Mouse (Mus musculus) myocyte (in vitro differentiated cells): ENCODE measurements around the gene Ehbp1. TPM values are rescaled to one million over a fixed set of nuclear protein-coding genes. Genes with fewer than 3 reads are reported as not detected.

ENCODE experiments used
- polyA plus RNA-seq: library from polyadenylated mRNA; unstranded; fragments of >200 nt; fragmentation: generic; extraction: Trizol; gene quantifications from one replicate; pipeline ENCODE4 v1.2.1, GENCODE M21; 2012; ENCODE audit warnings: missing spikeins

Ehbp1 gene
- polyA plus RNA-seq, 1 experiment = 4.0 TPM

Other genes starting within 250 kb of the Ehbp1 start
- 3.1 TPM for gene Tmem17, start 169.8 kb upstream of the Ehbp1 start, polyA plus RNA-seq